Mouse (Mus musculus): ENCODE results near the gene Nap1l5.

- TF ChIP-seq CTCF (IDR thresholded peaks at IDR 0.05; ENCODE audit: control insufficient read depth, insufficient read depth, insufficient replicate concordance, low read depth, low read length): no peak
- no peak for TF ChIP-seq POLR2A (IDR thresholded peaks at IDR 0.05; ENCODE audit: control insufficient read depth, low read depth, low read length)
These were observed 35.4 kb upstream of the Nap1l5 start for GRCm38 (mm10) chr6:58942276-58942675.

Measured in testis, adult 2 months (tissue).